23 mouse cellular contexts compared by ENCODE assay signal in the genomic region with DNA sequence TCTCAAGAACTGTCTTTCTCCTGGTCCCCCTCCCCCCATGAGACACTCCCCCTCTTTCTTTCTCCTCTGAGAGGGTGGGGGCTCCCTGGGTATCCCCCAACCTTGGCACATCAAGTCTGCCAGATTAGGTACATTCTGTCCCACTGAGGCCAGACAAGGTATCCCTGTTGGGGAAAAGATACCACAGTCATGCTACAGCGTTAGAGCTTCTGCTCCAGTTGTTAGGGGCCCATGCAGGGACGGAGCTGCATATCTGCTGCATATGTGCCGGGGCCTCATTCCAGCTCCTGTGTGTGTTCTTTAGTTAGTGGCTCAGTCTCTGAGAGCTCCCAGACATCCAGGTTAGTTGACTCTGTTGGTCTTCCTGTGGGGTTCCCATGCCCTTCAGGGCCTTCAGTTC. TPM values are rescaled to one million over a fixed set of nuclear protein-coding genes. Genes with fewer than 3 reads are reported as not detected.
"Had no signal": no experiment of that assay in that cellular context is flagged by ENCODE, and none has a peak within 500 bp of the region (broad histone marks: within the 10 kb centered on the region; RNA-seq: fewer than 3 reads in every experiment).

No protein-coding gene starts in this region.

- H3K27ac ChIP-seq: kidney, postnatal 0 days; layer of hippocampus, adult 2 months; limb, embryonic 10.5 days; midbrain, embryonic 10.5 days; midbrain, embryonic 15.5 days; neural tube, embryonic 12.5 days had no signal

- H3K9ac ChIP-seq: lung, embryonic 14.5 days; midbrain, embryonic 15.5 days; neural tube, embryonic 12.5 days had no signal

- H3K36me3 ChIP-seq: limb, embryonic 10.5 days; midbrain, embryonic 10.5 days; midbrain, embryonic 15.5 days; neural tube, embryonic 12.5 days had no signal

- H3K4me3 ChIP-seq: layer of hippocampus, adult 2 months; limb, embryonic 10.5 days; midbrain, embryonic 10.5 days; midbrain, embryonic 15.5 days; neural tube, embryonic 12.5 days had no signal

- H3K27me3 ChIP-seq: midbrain, embryonic 15.5 days; neural tube, embryonic 12.5 days had no signal

- H3K9me3 ChIP-seq: limb, embryonic 10.5 days; midbrain, embryonic 10.5 days; midbrain, embryonic 15.5 days; neural tube, embryonic 12.5 days had no signal

- ATAC-seq: midbrain, embryonic 15.5 days had no signal

- H3K4me2 ChIP-seq: midbrain, embryonic 15.5 days; neural tube, embryonic 12.5 days had no signal

- DNase-seq: kidney, adult 11 months; kidney, postnatal 36 days; lung, embryonic 14.5 days; lung, postnatal 10 days; lung, postnatal 4 days; retina, postnatal 1 day; right cerebral cortex, postnatal 4 days; spleen, adult 18-20 months; thymus, adult 18-20 months; thymus, postnatal 14 days had no signal

RNA-seq across cellular contexts. Expression of gene Adra2b, which starts 11.1 kb away (rescaled TPM):
- total RNA-seq: megakaryocyte, adult 5-6 weeks; monocyte, adult 5-6 weeks; neutrophil, adult 5-6 weeks had no signal
- polyA plus RNA-seq: lung, embryonic 14.5 days had no signal

RNA-seq across cellular contexts. Expression of gene Astl, which starts 35.7 kb away (rescaled TPM):
- total RNA-seq: layer of hippocampus, adult 2 months; layer of hippocampus, postnatal 14 days; left cerebral cortex, adult 18-20 months; left cerebral cortex, postnatal 10 days had no signal
- polyA plus RNA-seq: kidney, postnatal 0 days; lung, embryonic 14.5 days; midbrain, embryonic 10.5 days; midbrain, embryonic 15.5 days; neural tube, embryonic 12.5 days; stomach, embryonic 14.5 days had no signal

RNA-seq across cellular contexts. Expression of gene Gpat2, which starts 50.9 kb away (rescaled TPM):
- total RNA-seq: megakaryocyte, adult 5-6 weeks; monocyte, adult 5-6 weeks; neutrophil, adult 5-6 weeks had no signal
- polyA plus RNA-seq: stomach, embryonic 14.5 days had no signal
